Mouse (Mus musculus) urinary bladder, postnatal 25 days (tissue): ENCODE measurements around the gene Ptpn21.
A peak's percentile ranks its signal among the peaks of the same experiment; 100 is the strongest.

Experiments
- DNase-seq: peaks from one replicate; pipeline ENCODE4 v3.0.0; 2022; ENCODE audit warnings: low spot score

Gene Ptpn21

DNA sequence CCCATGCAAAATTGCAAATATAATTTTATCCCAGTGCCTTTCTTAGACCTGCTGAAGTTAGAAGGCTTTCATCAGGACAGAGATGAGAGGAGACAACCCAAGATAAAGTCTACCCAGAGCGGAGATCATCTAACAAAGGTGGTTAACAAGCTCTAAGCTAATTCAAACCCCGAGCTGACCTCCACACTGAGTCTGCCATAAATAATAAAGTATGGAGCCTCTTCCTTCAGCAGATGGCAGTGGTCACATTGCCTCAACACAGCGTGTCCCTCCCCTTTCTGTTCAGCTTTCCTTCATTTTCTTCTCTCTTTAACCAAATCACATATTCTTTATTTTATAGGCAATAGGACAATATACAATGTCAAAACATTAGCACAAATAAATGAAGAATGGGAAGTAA is 16.2 kb downstream of the Ptpn21 start:
- DNase-seq, result no peak

DNA sequence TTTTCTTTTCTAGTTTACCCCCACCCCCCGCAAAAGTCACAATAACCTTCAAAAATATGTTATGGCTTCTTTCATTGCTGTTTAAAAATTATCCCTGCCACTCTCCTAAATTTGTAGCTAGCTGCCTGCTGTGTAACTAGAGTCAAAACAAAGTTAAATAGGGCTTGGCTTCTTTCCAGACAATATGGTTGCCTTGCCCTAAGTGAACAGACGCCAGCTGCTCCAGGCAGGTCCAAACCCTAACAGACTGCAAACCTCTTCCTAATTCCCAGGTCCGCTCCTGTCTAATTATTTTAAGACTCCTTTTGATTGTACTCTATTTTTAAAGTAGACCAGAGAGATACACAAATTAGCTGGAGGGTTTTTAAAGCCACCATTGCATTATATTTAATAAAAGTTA is 16.6 kb downstream of the Ptpn21 start:
- no peak for DNase-seq

DNA sequence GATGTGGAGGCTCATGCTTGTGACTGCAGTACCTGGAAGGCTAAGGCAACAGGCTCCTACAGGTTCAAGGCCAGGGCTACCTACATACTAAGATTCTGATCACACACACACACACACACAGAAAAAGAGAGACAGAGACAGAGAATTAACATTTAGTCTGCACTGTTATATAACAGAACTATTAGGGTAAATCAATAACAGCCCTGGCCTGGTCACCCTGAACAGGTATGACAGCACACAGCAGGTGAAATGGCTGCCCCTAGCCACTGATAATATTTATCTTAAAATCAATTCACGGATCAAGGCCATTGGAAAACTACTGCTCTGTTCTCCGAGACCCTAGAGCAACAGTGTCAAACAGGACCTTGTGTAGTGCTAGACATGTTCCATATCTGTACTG is 21.1 kb downstream of the Ptpn21 start:
- DNase-seq, result no peak

DNA sequence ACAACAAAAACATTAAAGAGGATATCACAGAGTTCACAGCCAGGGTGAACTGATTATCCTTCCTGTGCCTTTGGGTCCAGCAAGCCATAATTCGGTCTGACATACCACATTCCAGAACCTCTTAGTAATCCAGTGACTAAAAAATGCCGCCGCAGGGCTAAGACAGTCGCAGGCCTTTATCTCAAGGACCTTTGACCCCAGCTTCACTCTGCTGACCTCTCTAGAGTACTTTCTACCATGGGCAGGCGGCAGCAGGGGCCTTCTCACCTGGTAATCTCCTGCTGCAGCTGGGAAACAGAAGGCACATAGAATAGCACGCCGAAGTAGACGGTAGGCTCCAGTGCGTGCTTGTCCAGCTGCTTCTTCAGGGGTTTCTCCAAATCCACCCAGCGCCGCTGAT is 22.4 kb downstream of the Ptpn21 start:
- no peak for DNase-seq

DNA sequence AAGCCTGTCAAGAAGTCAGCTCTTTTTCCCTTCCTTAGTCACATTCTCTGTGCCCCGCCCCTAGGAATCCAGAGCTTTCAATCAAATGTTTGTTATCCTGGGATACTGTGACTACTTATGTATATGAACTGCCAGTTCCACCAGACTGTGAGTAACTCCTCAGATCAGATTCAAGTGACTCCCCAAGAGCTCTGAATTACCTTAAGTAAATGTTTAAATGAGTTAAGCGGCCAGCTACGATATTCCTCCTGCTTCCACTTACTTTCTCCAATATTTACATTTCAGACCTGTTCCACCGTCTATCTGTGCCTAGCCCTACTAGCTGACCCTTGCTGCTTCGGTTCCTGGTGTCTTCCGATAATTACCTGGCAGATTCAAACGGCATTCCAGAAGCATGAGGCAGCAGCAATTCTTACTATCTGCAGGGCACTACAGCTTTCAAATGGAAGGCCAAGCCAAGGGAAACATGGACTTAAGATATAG is 23.5 kb downstream of the Ptpn21 start:
- DNase-seq, result no peak

DNA sequence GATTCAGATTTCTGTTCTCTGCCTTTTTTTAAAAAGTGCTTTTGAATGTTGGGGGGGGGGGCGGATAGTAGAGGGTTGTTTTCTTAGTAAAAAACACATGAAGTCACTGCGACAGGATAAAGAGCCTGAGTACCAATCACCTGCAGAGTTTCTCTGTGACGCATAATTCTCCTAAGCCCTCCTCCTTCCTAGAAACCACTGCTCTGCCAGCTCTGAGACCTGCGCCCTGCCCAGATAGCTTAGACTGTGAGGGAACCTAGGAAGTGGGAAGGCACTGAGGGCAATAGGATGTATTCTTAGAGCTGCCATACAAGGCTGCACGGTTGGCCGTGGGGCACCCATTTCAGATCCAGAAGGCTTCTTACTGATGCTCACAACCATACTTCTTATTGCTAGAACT is 24.4 kb downstream of the Ptpn21 start:
- DNase-seq, result no peak

DNA sequence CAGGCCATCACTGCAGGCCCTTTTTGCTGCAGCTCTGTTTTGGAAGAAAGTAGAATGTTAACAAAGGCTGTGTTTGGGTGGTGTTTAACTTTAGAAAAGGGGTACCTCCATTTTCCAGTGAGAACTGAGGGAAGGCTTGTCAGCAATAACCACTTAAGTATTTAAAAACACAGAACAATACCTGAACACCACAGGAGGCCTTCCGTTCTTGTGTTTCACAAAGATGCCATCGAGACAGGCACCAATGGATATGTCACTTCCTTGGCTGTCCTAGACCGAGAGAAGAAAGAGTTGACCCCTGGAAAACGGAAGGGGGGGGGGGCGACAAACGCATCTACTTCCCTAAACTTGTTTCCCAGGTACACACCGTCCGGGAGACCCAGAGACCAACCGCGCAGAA is 33.2 kb downstream of the Ptpn21 start:
- DNase-seq, result no peak

DNA sequence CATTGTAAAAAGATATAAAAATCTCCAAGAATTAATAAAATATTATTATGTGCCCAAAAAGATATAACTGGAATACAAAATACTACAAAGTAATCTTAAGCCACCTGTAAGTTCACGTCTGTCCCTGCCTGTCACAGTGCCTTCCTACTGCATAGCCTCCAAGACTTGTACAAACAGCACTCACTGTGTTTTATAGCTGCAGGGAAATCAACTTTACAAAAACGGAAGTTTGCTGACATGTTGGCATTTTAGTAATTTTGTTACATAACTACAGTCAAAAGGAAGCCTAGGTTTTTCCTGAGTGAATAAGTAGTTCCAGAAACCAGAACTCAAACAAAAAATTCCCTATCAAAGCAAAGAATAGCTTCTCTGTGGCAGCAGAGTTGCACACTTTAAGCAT is 33.7 kb downstream of the Ptpn21 start:
- no peak for DNase-seq

DNA sequence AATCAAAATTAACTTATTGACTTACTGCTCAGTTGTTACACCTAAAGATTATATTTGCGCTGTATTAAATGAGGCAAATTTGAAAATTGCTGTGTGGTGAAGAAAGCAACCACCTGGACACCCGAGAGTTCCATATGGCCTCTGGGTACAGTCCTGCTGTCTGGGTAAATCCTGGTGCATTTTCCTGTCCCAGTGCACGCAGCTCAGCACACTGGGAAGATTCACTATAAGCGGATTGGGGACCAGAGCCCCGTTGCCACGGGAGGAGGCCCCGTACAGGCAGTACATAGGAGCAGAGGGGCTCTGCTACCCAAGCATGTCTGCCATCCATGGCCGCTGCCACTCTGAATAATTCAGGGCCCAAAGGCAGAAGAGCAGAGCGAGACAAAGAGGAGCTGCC is 35.6 kb downstream of the Ptpn21 start:
- no peak for DNase-seq

DNA sequence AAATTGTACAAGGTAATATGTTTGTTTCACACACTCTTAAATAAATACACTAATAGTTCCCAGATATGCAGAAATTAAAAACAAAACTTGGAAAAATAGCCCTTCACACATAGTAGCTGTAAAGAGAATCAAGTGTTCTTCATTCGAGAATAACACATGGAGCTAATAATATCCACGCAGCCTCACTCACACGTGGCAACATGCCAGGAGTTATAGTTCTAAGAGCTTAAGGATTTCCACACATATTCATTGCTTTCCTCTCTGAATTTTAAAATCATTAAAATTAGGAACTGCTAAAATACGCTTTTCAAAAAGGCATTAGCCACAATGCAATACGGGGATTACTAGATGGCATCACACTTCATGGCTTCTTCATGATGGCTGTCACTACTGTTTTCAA is 40.0 kb downstream of the Ptpn21 start:
- DNase-seq, result no peak

DNA sequence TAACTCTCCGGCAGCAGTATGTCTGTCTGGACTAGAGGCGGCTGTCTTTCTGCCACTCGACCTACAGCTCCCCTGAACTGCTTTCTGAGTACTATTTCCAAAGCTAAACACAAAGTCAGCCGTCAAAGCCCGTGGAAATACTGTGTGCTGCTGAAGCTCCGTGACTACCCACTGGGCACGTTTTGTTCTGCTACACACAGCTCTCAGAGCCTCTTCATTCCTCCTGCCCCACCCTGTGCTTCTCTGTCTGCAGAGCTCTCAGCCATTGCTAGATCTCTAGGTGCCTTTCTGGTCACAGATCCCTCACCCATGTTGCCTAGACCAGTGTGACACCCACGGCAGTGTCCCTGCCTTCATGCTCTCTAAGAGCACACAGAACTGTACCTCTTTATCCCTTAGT is 47.0 kb downstream of the Ptpn21 start:
- DNase-seq, result no peak

DNA sequence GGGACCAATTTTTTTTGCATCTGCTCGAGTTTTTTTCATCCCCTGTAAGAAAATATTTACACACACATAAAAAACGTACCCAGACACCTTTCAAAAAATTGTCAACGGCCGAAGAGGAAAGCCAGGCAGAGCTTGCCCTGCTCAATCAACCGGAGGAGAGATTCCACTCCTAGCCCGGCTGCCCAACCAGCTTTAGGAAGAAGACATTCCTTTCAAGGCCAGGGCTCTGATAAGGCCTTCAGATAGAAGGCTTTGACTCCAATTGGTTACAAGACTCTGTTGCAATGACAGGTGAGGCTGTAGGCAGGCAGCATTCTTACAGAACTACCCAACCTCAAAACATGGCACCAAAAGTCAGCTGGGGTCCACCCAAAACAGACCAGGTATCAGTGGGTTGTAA is 53.6 kb downstream of the Ptpn21 start:
- DNase-seq, result no peak

DNA sequence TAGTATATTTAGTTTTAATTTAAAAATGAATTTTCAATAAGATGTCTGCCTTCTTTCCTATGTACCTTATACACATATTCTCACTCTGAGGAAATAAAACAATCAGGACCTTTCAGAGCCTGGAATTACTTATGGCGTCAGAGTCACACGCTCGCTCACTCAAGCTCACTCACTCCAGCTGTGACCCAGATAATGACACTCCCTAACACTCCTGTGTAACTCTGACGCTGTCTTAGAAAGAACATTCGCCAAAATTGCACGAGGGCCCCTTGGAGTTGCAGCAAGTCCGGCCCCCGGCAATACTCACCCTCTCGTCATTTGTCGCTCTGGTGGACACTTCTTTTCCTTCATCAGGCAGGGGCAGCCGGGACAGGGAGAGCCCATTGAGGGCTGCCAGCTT is 54.0 kb downstream of the Ptpn21 start:
- no peak for DNase-seq

DNA sequence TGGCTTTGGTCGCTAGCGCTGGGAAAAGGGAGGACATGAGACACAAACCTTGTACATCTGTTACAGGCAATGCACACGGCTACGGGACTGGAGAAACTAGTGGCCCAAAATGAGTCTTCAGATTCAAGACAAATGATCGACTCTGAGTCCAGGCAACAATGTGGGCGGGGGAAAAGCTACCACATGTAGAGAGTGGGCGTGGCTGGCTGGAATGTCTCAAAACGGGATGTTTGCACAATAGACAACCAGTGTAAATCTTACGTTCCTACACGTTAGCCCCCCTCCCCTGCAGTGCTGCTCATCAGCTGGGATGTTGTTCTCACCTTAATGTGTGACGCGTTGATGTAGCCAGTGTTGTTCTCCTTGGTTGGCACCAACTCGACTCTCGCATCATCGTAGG is 55.0 kb downstream of the Ptpn21 start:
- no peak for DNase-seq

DNA sequence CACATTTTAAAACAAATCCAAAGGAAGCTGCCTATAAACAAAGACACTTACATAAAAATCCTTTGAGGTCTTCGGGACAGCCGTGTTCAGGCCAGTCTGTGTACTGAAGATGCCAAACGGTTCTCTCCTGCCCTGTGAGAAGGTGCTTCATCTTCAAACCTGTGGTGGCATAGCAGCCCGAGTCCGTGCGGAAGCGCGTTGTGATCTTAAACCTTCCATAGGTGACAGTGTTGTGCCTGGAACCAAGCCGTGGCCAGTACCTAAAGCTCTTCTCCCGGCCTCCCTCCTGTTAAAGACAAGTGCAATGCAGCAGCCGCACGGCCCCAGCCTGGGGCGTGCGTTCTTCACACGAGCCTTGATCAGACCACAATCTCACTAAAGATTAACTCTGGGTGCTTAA is 57.3 kb downstream of the Ptpn21 start:
- no peak for DNase-seq

DNA sequence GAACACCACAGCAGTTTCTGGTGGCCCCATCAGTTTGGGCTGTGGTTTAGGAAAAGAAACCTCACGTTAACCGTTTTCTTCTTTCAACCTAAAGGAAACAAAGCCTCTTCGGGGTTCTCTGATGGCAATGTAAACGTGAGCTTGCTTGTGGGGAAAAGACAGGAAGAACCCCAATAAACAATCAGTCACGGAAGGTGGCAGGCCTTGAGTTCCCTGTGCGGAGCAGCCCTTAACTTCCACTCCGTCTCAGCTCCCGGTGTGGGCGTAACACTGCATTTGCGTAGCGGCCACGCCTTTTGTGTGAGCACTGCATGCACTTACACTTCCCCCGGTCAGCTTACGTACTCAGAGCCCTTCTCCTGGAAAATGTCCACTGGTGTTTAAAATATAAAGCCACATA is 59.9 kb downstream of the Ptpn21 start:
- DNase-seq, result no peak

DNA sequence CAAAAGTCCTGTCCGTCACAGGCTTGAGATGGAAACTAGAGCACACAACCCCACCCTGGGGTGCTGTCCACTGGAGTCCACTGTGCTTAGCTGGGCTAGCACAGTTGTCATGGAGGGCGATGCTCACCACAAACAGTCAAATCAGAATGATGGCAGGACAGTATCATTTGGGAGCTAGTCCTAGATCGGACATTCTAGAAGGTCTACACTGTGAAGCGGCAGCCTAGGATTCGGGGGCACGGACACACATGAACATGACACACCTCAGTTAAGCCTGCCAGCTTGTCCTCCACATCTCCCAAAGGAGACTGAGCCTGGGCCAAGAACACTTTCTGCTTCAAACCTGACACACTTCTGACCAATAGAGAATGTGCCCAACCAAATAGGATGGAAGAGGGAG is 60.3 kb downstream of the Ptpn21 start:
- no peak for DNase-seq

DNA sequence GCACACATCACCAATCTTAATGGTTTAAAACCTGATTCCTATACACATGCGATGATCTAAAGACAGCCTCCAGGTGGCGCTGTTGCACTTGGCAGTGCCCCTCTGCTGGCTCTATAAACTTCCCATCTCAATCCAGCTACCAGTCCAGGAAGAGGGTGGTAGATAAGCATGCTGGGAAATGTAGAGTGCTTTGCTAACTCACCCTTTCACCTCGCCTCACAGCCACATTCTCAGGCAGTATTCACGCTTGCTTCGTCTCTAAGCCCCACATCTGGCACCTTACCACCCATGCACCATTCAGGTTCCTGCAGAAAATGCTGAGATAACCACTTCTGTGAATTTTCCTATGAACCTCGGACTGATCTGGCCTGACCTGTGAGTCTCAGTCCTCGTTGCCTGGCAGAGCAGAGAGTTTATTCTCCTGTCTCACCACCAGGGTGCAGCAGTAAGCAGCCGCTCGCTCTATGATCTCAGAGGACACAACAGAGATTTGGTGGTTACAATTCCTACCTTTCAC is 62.5 kb downstream of the Ptpn21 start:
- peak; percentile 73 for DNase-seq

DNA sequence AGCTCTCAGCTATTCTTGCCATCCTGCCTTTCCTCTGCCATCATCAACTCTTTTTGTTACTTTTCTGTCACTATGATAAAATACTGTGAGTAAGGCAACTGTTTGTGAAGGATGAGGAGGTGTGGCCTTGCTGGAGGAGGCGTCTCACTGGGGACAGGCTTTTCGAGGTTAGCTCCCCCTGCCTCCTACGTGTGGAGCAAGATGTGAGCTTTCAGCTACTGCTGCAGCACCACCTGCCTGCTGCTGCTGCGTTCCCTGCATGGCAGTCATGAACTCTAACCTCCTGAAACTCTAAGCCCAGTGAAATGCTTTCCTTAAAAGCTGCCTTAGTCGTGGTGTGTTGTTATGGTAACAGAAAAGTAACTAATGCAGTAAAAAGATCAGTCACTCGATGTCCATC is 63.3 kb downstream of the Ptpn21 start:
- DNase-seq, result no peak

DNA sequence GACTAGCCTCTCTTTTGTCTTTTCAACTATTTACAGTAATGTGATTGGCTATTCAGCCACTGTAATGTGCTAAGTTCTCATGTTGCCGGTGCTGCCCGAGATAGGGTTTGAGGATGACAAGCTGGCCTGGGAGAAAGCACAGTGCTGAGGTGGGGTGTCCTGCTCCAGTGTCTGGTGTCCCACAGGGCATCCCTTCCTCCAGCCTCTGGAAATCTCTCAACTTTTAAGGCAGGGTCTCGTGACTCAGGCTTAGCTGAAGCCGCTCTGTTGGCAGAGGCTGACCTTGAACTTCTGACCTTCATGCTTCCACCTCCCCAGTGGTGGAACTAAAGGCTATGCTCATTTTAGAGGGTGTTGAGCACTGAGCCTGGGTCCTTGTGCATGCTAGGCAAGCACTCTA is 66.8 kb downstream of the Ptpn21 start:
- DNase-seq, result no peak

DNA sequence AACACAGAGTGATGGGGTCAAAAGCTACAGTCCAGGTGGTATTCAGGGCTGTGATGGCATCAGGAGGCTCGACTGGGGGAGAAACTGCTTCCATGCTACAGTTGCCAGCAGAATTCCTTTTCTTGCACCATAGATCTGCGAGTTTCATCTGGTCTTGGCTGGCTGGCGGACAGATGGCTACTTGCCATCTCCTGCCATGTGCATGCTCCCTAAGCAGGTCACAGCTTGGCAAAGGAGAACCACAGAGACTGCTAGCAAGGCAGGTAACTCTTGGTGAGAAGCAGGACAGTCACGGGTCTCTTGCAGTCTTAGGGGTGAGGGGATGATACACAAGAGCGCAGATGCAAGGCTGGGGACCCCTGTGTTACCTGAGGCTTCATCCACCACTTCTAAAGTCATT is 67.3 kb downstream of the Ptpn21 start:
- no peak for DNase-seq

DNA sequence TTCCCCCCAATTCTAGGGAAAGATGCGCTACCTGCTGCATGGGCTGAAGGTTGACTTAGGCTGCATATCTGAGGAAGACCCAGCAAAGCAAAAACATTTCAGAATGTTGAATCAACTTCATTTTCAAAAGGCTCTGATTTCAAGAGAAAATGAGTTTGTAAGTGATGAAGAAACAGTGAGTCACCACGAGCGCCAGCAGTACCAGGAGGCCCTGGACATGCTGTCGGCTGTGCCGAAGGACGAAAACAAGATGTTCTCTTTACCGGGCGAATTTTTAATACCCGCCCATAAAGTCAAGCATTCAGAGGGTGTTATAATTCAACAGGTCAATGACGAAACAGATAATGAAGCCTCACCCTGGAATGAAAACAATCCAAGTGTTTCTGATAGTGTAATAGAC is 68.1 kb downstream of the Ptpn21 start:
- DNase-seq, result no peak

DNA sequence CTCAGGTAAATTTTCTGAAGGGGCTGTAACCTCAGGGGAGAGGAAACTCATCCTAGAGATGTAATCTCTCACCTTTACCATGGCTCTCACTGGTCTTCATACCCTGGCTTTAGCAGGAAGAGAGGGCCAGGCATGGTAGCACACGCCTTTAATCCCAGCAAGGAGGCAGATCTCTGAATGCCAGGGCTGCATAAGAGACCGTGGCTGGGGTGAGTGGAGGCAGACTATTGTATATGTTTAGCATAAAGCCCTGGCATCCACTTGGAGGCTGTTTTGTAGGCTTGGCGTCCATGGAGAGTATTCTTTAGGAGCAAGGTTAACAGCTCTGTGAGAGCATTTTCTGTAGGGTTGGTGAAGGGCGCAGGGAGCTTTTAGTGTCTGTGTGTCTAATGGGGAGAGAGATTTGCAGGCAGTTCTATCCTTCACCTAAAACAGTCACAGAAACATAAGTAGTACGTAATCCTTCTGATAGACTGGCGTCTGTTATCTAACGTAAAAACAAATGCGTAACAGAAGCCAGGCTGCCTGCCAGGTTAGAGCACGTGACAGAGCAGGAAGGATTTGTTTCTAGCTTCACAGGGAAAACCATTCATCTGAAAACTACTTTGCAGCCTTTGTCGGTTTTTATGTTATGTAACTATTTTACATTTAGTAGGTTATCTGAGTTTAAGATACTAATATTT is 68.9 kb downstream of the Ptpn21 start:
- DNase-seq, result peak; percentile 20

DNA sequence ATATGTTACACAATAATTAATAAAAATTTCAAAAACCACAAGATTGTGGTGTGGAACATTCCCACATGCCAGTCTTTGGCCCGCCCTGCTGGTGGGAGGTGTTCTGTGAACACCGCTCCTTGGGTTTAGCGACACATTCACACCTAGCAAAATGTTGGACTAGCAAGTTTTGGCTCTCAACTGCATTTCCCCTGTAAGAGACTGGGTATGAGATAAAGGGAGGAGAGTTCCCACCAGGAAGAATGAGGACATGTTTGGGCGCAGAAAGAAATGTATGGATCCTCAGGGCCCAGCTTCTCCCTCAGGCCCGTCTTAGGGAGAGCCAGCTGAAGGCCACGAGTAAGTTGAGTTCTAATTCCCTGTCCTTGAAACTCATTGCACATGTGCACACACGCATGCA is 74.6 kb downstream of the Ptpn21 start:
- no peak for DNase-seq
